Mouse (Mus musculus): ENCODE measurements around the gene Foxq1.

Foxq1 gene

GRCm38 (mm10) chr13:31572806-31573508 lies 17.0 kb downstream of the Foxq1 start:
- DNase-seq (ENCODE audit: low spot score in 2 of 2) = peak in 1 of 2 experiments; percentile 71

GRCm38 (mm10) chr13:31574627-31575026 lies 18.7 kb downstream of the Foxq1 start:
- no peak for DNase-seq (ENCODE audit: low spot score in 2 of 2)

DNA sequence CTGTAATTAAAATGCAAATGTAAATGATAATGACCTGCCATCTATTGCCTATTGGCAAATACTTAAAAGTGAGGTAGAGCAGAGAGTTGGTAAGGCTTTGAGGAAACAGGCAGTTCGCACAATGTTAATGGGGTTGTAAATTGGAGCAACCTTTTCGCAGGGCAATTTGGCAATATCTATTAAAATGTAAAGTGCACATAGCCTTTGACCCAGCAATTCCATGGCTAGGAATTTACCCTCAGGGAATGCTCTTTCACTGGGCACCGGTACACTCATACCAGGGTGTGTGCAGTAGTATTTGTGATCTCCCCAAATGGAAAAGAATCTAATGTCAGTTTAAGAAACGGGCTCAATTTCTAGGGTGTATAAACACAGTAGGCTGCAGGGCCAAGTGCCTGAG lies 20.8 kb downstream of the Foxq1 start:
- no peak for DNase-seq (ENCODE audit: low spot score in 2 of 2)

DNA sequence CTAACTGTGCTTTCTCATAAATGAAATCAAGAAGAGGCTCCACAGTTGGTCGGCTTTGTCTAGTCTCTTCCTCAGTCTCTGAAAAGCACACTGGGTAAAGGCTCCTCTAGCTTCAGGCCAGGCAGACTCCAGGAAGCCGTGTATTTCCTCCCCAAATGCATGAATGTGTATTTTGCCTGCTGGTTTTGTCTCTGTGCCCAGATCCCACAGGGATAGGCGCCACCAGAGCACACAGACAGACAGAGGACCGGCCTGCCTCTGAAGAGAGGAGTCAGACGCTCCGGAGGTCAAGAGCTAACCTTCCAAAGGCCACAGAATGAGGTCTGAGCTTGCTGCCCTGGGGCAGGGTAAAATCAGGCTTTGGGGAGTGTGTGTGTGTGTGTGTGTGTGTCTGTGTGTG lies 21.6 kb downstream of the Foxq1 start:
- no peak for DNase-seq (ENCODE audit: low spot score in 2 of 2)

GRCm38 (mm10) chr13:31578389-31578788 lies 22.5 kb downstream of the Foxq1 start:
- DNase-seq (ENCODE audit: low spot score in 2 of 2) = peak in 1 of 2 experiments; percentile 65

DNA sequence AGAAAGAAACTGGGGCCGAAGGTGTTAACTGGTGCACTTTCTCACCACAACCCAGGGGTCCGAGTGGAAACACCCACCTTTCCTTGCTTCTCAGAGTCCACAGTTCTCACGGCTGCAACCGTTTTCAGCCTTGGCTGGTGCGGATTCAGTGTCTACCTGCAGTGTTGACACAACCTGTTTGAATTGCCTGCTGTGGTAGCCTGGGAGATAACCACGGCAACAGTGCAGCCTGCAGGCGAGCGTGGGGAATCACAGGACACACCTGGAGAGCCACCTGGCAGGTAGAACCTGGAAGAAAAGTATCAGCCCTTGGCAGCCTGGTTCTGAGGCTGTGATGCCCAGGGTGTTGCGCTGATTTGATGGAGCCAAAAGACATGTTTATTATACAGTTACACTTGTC lies 23.9 kb downstream of the Foxq1 start:
- DNase-seq (ENCODE audit: low spot score in 2 of 2) = peak in 1 of 2 experiments; percentile 68

DNA sequence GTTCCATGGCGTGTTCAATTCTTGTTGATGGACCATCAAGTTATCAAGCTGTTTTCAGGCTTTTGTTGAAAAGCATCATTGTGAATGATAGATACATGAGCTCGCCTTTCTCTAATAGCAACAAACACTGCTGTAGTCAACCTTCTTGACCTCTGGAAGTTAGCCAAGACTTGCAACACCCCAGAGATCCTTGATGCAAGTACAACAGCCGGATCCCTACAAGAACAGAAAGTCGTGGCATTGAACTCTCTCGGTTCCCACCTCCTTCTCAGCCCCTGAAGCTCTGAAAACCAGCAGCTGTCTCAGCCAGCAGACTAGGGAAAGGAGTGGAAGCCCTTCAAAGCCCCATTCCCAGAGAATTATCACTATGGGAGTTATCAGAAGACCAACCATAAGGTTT lies 31.4 kb downstream of the Foxq1 start:
- no peak for DNase-seq (ENCODE audit: low spot score in 2 of 2)

DNA sequence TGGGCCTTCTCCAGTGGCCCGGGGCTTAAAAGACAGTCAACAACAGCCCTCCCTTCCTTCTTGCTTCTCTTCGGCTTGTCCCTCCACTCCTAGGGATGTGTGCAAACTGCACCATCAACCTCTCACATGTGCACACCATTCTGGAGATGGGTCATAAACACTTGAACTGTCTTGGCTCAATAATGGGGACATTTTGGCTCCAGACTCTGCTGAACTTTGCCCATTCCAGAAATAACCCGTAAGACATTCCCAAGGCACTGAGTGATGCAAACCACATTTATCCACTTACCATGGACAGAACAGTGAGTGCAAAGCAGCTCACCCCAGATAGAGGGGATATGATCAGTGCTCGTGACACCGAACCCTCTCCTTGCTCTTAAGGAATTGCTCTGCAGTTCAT lies 43.6 kb downstream of the Foxq1 start:
- no peak for DNase-seq (ENCODE audit: low spot score in 2 of 2)

- DNase-seq (ENCODE audit: low spot score in 2 of 2) = no peak
These were observed 48.0 kb downstream of the Foxq1 start for GRCm38 (mm10) chr13:31603964-31604363.
